Mouse (Mus musculus): ENCODE results near the gene Nckap5. TPM values are rescaled to one million over a fixed set of nuclear protein-coding genes. Genes with fewer than 3 reads are reported as not detected.

The Nckap5 gene
- polyA plus RNA-seq, 1 experiment, result 0.49 TPM

- Histone ChIP-seq H3K36me3 (replicated peaks; ENCODE audit: low read length) (no peaks in the 10 kb centered on the region), H3K4me1 (0 out of 2 replicates have a peak, but pooled peaks cover 4% of the 10 kb centered on the region), H3K9me3 (peaks cover 9% of the 10 kb centered on the region), H3K27me3 (replicated peaks) (peaks cover 2% of the 10 kb centered on the region), H3K4me3 (replicated peaks) (no peak overlapping the region)
- TF ChIP-seq GATA1 (IDR thresholded peaks at IDR 0.05; ENCODE audit: borderline replicate concordance, low read length), result no peak
- no peak for TF ChIP-seq FLI1 (IDR thresholded peaks at IDR 0.05; ENCODE audit: low read length)
These were observed 325.9 kb downstream of the Nckap5 start for GRCm38 (mm10) chr1:126504717-126505116.

- Histone ChIP-seq H3K9me3 (peaks cover 9% of the 10 kb centered on the region), H3K27me3 (replicated peaks) (peaks cover 3% of the 10 kb centered on the region), H3K4me3 (replicated peaks) (no peak overlapping the region), H3K4me1 (no peaks in the 10 kb centered on the region), H3K36me3 (replicated peaks; ENCODE audit: low read length) (no peaks in the 10 kb centered on the region)
- TF ChIP-seq FLI1 (IDR thresholded peaks at IDR 0.05; ENCODE audit: low read length) (no peak), GATA1 (IDR thresholded peaks at IDR 0.05; ENCODE audit: borderline replicate concordance, low read length) (no peak)
These were observed 327.9 kb downstream of the Nckap5 start for GRCm38 (mm10) chr1:126502741-126503140.

GRCm38 (mm10) chr1:126496722-126497121, 333.9 kb downstream of the Nckap5 start:
- Histone ChIP-seq H3K4me1 (peaks cover 15% of the 10 kb centered on the region), H3K4me3 (replicated peaks) (no peak overlapping the region), H3K36me3 (replicated peaks; ENCODE audit: low read length) (no peaks in the 10 kb centered on the region), H3K9me3 (peaks cover 3% of the 10 kb centered on the region; the same call in 1 of the 2 replicates), H3K27me3 (replicated peaks) (peaks cover 4% of the 10 kb centered on the region)
- TF ChIP-seq GATA1 (IDR thresholded peaks at IDR 0.05; ENCODE audit: borderline replicate concordance, low read length) (no peak), FLI1 (IDR thresholded peaks at IDR 0.05; ENCODE audit: low read length) (no peak)

GRCm38 (mm10) chr1:126492206-126493071, 338.2 kb downstream of the Nckap5 start:
- no peak for TF ChIP-seq FLI1 (IDR thresholded peaks at IDR 0.05; ENCODE audit: low read length)
- TF ChIP-seq GATA1 (IDR thresholded peaks at IDR 0.05; ENCODE audit: borderline replicate concordance, low read length), result no peak
- Histone ChIP-seq H3K36me3 (replicated peaks; ENCODE audit: low read length) (peaks cover under 1% of the 10 kb centered on the region), H3K4me3 (replicated peaks) (peak overlapping the region; percentile 90), H3K4me1 (peaks cover 38% of the 10 kb centered on the region), H3K27me3 (replicated peaks) (peaks cover 2% of the 10 kb centered on the region), H3K9me3 (peaks cover 3% of the 10 kb centered on the region; the same call in 1 of the 2 replicates)

DNA sequence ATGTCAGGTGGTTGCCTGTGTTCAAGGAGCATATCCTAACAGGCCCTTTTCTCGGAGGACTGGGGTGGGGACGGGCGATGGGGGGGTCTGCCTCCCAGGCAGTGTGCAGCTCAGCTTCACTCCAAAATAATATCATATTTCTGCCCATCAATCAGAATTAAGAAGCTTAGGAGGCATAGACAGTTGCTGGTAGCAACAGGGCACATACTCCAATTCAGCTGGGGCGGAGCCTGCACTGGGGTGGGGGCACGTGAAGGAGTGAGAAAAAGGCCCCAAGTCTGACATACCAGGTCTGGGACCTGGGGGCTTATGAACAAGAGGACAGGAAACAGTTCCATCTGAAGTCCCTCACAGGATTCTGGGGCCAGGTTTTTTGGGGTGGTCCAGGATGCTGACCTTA, 339.2 kb downstream of the Nckap5 start:
- TF ChIP-seq GATA1 (IDR thresholded peaks at IDR 0.05; ENCODE audit: borderline replicate concordance, low read length), result no peak
- TF ChIP-seq FLI1 (IDR thresholded peaks at IDR 0.05; ENCODE audit: low read length), result no peak
- H3K4me1 ChIP-seq, result peaks cover 42% of the 10 kb centered on the region
- peaks cover 2% of the 10 kb centered on the region for H3K36me3 ChIP-seq (replicated peaks; ENCODE audit: low read length)
- no peaks in the 10 kb centered on the region for H3K9me3 ChIP-seq
- peak overlapping the region; percentile 38 for H3K4me3 ChIP-seq (replicated peaks)
- H3K27me3 ChIP-seq (replicated peaks), result peaks cover 2% of the 10 kb centered on the region

DNA sequence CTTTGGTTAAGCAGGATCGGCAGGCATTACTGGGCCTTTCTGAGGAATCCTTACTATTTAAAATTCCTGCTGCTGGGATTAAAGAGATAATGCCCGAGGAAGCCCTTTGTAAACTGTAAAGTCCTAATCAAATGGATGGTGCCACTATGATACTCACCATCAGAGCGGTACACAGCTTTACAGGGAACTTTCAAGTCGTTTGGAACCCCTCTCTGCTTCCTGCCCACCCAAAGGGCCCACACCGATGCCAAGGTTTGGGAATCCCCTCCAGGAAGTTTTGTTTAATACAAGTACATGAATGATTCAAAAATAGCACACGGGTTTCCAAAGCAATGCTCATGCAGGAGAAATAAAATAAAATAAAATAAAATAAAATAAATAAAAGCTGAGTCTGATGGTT, 340.3 kb downstream of the Nckap5 start:
- Histone ChIP-seq H3K4me3 (replicated peaks) (no peak overlapping the region), H3K27me3 (replicated peaks) (peaks cover 2% of the 10 kb centered on the region), H3K4me1 (peaks cover 46% of the 10 kb centered on the region), H3K36me3 (replicated peaks; ENCODE audit: low read length) (peaks cover 6% of the 10 kb centered on the region), H3K9me3 (0 out of 2 replicates have a peak, but pooled peaks cover 4% of the 10 kb centered on the region)
- no peak for TF ChIP-seq FLI1 (IDR thresholded peaks at IDR 0.05; ENCODE audit: low read length)
- no peak for TF ChIP-seq GATA1 (IDR thresholded peaks at IDR 0.05; ENCODE audit: borderline replicate concordance, low read length)

GRCm38 (mm10) chr1:126484664-126485087, 345.9 kb downstream of the Nckap5 start:
- no peak for TF ChIP-seq FLI1 (IDR thresholded peaks at IDR 0.05; ENCODE audit: low read length)
- TF ChIP-seq GATA1 (IDR thresholded peaks at IDR 0.05; ENCODE audit: borderline replicate concordance, low read length), result no peak

DNA sequence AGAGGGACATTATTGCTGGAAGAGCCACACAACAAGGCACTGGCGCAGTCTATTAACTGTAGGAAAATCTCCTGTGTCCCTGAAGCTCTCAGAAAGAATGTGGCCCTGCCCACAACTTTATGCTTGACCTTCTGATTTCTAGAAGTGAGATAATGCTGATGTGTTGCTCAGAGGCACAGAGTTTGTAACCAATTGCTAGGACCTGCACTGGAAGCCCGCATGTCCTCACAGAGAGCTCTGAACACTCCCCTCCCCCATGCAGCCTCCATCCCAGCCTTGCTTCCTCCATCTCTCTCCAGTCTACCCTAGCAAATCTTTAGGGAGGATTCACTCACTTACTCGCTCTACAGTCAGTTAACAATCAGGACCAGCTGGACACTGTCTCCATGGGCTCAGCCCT, 346.9 kb downstream of the Nckap5 start:
- TF ChIP-seq FLI1 (IDR thresholded peaks at IDR 0.05; ENCODE audit: low read length), result no peak
- no peak for TF ChIP-seq GATA1 (IDR thresholded peaks at IDR 0.05; ENCODE audit: borderline replicate concordance, low read length)
- Histone ChIP-seq H3K4me1 (peaks cover 63% of the 10 kb centered on the region), H3K27me3 (replicated peaks) (no peaks in the 10 kb centered on the region), H3K36me3 (replicated peaks; ENCODE audit: low read length) (peaks cover 12% of the 10 kb centered on the region), H3K9me3 (peaks cover 13% of the 10 kb centered on the region; the same call in 1 of the 2 replicates), H3K4me3 (replicated peaks) (no peak overlapping the region)

More at GRCm38 (mm10) chr1:126484664-126485087, 345.9 kb downstream of the Nckap5 start:
- Histone ChIP-seq H3K4me1 (peaks cover 68% of the 10 kb centered on the region), H3K9me3 (peaks cover 13% of the 10 kb centered on the region; the same call in 1 of the 2 replicates), H3K4me3 (replicated peaks) (peak overlapping the region; percentile 56), H3K27me3 (replicated peaks) (no peaks in the 10 kb centered on the region), H3K36me3 (replicated peaks; ENCODE audit: low read length) (peaks cover 12% of the 10 kb centered on the region)

DNA sequence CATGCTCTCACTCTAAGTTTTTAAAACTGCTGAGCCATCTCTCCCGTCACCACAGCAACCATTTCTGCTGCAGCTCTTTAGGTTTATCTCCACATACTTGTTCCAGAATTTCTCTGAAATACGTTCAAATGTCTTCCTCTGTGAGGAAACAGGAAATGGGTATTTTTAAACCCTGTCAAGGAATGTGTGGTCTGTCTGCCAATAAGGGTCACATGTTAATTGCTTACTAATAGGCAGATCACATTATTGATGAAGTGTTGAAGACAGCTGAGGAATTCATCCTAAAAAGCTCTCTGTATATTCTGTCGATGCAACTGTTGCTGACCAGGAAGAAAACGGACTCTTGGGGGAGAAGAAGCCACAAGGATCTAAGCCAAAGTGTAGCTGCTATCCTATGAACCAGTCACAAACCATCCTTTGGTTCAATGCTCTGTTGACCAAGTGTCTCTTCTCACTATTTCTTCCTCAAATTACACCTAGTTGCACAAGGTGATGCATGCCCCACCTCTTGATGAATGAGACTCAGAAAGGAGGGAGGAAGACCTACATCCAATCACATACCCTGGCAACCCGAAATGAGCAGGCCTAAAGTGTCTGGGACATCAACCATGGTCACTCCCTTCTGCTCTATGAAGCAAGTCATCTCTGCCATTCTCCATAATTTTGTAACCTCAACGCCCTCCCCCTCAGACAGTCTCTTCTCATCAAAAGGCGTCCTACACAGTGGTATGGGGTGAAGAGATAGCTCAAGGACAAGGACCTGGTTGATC, 349.0 kb downstream of the Nckap5 start:
- Histone ChIP-seq H3K27me3 (replicated peaks) (no peaks in the 10 kb centered on the region), H3K9me3 (peaks cover 13% of the 10 kb centered on the region; the same call in 1 of the 2 replicates)
- TF ChIP-seq FLI1 (IDR thresholded peaks at IDR 0.05; ENCODE audit: low read length) (no peak), GATA1 (IDR thresholded peaks at IDR 0.05; ENCODE audit: borderline replicate concordance, low read length) (no peak)

More for the DNA sequence above, 349.0 kb downstream of the Nckap5 start:
- peak overlapping the region; percentile 79 for H3K4me3 ChIP-seq (replicated peaks)
- H3K36me3 ChIP-seq (replicated peaks; ENCODE audit: low read length), result peaks cover 10% of the 10 kb centered on the region
- peaks cover 68% of the 10 kb centered on the region for H3K4me1 ChIP-seq

Measured in megakaryocyte, embryonic 14.5 days (primary cell).